Mouse (Mus musculus) kidney, adult 2 months (tissue): Measurements from ENCODE around the gene Rarb.

Experiments
- CTCF ChIP-seq: fragments of 200-500 bp; conservative IDR thresholded peaks from 2 replicates; pipeline ENCODE4 v1.5.1; 2011; ENCODE audit warnings: low read depth, mild to moderate bottlenecking, control low read depth, low read length, moderate library complexity, mixed read lengths; ENCODE audit not compliant: insufficient read depth, insufficient read length
- POLR2A ChIP-seq: fragments of 200-500 bp; IDR thresholded peaks from one replicate; pipeline ENCODE4 v1.6.1; 2011; ENCODE audit warnings: low read depth, low read length, control low read depth

DNA sequence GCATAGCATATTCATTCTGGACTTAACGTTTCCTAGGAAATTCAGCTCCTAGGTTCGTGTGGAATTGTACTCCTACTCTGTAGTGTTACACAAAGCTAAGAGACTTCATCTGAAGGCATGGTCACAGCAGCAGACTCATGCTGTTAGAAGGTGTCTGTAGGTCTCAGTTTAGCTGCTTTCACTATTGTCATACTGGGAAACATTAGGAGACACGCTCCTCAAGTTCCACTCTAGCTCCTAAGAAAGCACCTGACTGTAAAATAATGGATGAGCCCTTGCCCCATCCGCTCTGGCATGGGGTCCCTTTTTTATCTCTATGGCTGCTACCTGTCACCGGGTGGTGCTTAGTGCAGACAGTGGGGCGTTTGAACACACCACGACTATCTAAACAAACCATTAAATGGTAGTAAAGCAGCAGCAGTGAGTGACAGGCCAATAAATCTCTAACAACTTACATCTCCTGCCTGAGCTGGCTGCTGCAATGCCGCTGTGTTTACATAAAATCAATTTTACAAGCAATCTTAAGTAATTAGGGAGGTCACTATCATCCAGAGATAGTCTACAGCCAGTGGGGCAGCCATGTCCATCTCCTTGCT is 214.4 kb downstream of the Rarb start:
- TF ChIP-seq POLR2A (no peak), CTCF (no peak)
